Mouse (Mus musculus) liver, embryonic 14.5 days (tissue): ENCODE data around the gene Tprkb.
"Not testable (repeated sequence)": the region's sequence is repeated elsewhere in the genome, so short reads cannot be mapped to it uniquely, and the experiment has no call there.

ENCODE experiments used
- CTCF ChIP-seq: IDR thresholded peaks from 2 replicates; pipeline ENCODE4 v1.5.1; 2016; ENCODE audit warnings: antibody characterized with exemption, low read depth, control low read depth
- EP300 ChIP-seq: IDR thresholded peaks from 2 replicates; pipeline ENCODE4 v1.6.1; 2016; ENCODE audit warnings: antibody characterized with exemption, low read depth

DNA sequence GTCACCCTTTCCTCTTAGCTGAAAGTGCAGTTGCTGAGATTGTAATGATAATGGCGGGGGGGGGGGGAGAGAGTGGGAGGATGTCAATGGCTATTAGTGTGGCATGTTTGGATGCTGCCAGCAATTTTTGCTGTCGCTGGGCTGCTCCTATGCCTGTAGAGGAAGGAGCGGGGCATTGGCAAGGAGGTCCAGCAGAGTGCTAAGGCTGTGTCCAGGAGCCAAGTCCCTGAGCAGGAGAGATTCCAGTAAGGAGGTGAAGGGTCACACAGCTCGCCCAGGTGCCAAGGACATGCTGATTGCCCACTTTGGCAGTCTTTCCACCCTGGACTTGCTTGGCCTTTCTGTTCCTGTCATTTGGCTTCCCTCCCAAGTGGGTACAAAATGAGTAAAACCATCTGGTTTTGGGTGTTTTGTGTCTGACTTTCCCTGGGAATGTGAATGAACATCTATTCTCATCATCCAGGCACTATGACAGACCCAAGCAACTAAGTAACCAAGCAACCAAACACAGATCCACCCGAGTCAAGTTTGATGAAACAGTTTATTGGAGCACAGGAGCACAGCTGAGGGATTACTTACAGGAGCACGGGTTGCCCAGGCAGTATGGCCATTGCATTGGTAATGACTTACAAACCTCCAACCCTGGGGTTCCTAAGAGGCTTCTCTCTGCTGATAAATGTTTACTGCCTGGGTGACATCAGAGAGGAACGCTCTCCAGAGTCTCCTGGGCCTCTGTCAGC is 46.6 kb upstream of the Tprkb start:
- not testable (repeated sequence) for TF ChIP-seq CTCF, EP300
